Mouse (Mus musculus) adipocyte (in vitro differentiated cells): ENCODE data around the gene Klhl42.

Experiments used
- DNase-seq: peaks from one replicate; pipeline ENCODE4 v3.0.0-alpha.2; 2016; ENCODE audit warnings: low spot score

Klhl42 gene

DNA sequence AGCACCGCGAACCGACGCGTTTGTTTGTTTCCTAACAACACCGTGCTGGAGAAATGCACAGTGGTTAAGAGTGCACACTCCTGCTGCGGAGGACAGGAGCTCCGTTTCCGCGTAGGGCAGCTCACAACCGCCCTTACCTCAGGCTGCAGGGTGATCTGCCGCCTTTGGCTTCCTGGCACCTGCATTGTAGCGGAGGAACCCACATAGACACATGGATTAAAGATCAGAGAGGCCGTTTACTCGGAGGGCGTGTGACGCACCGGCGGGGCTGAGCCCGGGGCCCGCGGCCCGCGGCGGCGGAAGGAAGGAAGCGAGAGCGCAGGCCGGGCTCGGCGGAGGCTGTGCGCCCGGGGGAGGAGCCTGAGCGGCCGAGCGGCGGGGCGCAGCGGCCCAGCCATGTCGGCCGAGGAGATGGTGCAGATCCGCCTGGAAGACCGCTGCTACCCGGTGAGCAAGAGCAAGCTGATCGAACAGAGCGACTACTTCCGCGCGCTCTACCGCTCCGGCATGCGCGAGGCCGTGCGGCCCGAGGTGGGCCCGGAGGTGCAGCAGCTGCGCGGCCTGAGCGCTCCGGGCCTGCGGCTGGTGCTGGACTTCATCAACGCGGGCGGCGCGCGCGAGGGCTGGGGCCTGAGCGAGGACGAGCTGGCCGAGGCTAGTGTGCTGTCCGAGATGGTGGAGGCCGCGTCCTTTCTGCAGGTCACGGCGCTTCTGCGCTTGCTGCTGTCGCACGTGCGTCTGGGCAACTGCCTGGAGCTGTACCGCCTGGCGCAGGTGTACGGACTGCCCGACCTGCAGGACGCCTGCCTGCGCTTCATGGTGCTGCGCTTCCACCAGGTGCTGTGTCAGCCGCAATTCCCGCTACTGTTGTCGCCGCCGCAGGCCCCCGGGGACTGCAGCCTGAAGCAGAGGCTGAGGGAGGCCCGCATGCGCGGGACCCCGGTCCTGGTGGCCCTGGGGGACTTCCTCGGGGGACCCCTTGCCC is at the start of gene Klhl42:
Gene Klhl42 (plus strand): TSS at position 244 of the 985 bp plus-strand sequence.
- DNase-seq: peak; percentile 72

GRCm38 (mm10) chr6:147042291-147043290 is 48.6 kb upstream of the Klhl42 start, which contains the start of gene Mrps35:
Gene Mrps35, plus strand, starts transcription at chr6:147042764.
- DNase-seq: peak; percentile 96

DNA sequence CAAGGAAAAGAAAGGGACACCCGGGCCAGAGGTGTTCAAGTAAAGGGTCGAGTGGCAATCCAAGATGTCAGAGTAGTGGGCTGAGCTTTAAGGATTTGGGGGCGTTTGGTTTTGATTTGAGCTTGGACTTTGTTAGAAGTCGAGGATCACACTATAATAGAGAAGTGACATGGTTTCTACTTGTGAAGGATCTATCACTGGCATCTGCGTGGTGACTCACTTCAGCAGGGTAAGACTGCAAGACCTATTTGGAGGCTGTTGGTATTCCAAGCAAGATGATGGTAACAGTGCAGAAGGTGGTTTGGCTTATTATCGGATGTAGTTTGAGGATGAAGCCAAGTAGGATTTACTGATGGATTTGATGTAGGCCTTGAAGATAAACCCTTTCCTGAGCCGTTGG is 47.5 kb upstream of the Klhl42 start:
- no peak for DNase-seq

- no peak for DNase-seq
These were observed 41.9 kb upstream of the Klhl42 start for GRCm38 (mm10) chr6:147049239-147049805.

DNA sequence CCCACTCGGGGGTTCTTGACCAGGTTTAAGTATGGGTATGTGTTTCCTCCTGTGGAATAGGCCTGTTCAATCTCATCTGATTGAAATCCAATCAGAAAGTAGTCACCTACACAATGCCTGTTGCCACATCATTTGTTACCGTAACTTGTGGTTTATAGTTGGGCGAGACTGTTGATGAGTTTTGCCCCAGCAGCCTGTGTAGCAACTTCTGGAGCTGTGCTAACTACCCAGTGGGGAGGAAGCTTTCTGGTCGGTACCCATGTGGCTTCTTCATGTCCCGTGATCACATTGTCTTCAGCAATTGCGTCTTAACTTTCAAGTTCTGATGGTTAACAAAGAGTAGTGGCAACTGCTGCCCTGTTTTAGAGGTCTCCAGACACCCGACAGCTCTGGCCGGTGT is 39.5 kb upstream of the Klhl42 start:
- DNase-seq: no peak

- DNase-seq: no peak
These were observed 38.7 kb upstream of the Klhl42 start for GRCm38 (mm10) chr6:147052440-147052839.

DNA sequence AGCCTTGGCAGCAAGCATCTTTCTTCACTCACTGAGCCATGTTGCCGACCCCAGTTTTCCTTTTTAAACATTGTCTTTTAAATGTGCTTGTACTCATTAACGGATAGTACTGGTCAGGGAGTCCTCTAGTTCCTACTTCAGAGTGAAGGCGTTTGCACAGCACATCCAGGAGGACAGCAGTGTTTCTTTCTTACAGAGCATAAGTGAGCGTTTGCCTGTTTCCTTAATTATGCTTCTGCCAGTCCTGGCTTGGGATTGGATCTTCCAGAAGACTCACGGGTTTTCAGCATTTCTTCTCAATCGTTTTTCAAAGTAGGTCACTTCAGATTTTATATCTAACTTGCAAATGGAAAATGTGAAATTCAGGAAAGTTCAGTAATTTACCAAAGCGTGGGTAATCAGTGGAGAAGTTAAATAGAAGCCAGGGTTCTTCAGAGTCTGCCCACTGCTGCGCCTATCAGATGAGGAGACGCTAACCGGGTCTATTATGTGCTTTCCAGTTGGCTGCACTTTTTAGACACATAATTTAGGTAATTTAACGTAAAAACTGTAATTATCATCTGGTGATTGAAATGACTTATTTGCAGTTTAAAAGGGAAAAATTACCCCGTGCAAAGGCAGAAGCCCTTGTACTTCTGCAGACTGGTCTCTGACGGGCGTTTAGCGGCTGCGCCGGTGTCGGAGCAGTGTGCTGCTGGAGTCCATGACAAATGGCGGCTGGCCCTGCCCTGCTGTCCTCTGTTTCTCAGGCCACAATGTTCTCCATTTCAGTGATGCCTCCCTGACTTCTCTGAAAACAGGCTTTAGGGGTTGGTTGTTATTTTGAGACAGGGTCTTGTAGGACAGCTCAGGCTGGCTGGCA is 37.2 kb upstream of the Klhl42 start:
- DNase-seq: no peak

GRCm38 (mm10) chr6:147055374-147055977 is 35.7 kb upstream of the Klhl42 start:
- DNase-seq: no peak

GRCm38 (mm10) chr6:147059326-147059725 is 31.9 kb upstream of the Klhl42 start:
- DNase-seq: no peak

DNA sequence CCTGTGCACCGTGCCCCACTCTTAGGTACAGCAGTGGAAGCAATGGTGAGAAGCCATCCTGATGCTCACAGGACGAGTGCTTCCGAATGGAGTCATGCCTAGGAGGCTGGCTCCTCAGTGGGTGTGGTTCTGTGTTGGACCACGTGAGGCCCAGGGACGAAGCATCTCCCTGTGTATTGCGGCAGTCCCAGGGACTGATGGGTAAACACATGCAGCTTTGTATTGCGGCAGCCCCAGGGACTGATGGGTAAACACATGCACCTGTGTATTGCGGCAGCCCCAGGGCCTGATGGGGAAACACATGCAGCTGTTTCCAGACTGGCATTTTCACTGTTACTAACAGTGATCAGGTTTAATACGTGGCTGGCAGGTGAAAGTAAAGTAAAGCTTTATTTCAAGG is 29.5 kb upstream of the Klhl42 start:
- no peak for DNase-seq

DNA sequence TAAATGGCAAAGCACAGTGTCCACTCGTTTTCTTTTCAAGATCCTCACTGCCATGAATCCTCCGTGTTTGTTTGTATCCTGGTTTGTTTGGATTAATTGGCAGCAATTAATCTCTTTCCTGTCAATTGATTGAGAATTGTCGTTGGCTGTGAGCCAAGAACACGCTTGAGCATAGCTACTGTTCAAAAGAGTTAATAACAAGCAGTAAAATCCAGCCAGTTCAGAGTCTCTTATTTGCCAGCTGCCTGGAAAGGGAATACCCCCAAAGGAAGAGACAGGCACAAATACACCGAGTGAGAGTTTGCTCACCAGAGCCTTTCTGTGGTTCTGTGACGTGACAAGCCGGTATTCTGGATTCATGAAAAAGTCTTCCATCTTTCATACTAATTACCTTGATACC is 29.1 kb upstream of the Klhl42 start:
- DNase-seq: no peak

DNA sequence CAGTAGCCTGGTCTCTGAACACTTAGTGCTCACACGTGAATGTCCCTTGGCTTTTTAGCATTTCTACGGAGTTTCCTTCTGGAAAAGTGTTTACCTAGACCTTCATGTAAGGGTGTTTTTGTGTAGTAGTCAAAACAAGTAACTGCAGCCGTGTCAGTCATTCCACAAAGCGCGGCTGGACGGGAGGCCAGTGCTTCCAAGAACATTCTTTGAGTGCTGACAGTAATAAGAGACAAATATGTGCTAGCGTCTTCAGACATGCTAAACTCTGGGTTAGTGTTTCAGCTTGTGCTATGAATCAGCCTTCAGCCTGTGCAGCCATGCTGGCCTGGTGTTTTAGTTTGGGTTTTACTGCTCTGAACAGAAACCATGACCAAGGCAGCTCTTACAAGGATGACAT is 28.5 kb upstream of the Klhl42 start:
- DNase-seq: no peak

DNA sequence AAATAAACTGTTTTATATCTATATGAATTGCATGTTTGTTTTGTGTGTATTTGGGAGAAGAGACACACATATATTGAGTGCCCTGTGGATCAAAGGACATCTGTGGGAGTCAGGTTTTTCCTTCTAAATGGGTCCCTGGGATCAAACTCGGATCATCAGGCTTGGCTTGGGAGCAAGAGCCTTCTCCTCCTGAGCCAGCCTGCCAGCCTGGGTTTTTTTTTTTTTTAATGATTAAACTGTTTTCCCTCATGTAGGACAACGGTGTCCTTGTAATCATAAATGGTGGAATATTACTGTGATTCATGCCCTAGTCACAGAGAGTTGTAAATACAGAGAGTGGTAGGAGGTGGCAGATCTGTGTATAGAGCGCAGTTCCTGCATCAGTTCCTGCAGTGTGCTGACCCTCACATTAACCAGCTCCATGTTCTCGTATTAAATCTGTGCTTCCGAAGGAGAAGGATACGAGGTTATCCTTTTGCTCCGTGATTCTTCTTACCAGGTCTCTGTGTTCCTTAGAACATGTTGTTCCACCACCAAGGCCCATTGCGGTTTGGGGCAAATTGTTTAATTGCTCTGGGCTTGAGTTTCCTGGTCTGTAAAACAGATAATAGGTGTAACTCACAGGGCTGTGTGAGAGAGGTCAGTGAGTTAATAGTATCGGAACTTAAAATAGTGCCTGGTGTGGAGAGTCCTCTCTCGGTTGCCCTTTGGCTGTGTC is 26.8 kb upstream of the Klhl42 start:
- peak; percentile 23 for DNase-seq

DNA sequence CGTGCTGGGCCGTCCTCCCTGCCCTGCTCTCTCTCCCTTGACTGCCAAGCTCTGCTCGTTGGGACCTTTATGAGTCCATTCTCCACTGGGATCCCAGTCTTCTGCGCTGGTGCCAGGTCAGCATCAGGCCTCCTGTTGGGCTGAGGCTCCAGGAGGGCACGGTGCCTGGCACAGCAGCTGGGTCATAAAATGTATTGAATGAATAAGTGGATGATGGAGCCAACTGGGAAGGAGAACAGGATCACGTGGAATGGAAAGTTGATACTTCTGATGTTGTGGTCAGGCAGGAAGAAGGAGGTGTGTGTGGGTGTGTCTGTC is 26.3 kb upstream of the Klhl42 start:
- peak; percentile 84 for DNase-seq

- no peak for DNase-seq
These were observed 15.3 kb upstream of the Klhl42 start for GRCm38 (mm10) chr6:147075808-147076387.

- DNase-seq: no peak
These were observed 14.3 kb upstream of the Klhl42 start for GRCm38 (mm10) chr6:147076878-147077277.

- no peak for DNase-seq
These were observed 11.3 kb upstream of the Klhl42 start for GRCm38 (mm10) chr6:147079919-147080318.

DNA sequence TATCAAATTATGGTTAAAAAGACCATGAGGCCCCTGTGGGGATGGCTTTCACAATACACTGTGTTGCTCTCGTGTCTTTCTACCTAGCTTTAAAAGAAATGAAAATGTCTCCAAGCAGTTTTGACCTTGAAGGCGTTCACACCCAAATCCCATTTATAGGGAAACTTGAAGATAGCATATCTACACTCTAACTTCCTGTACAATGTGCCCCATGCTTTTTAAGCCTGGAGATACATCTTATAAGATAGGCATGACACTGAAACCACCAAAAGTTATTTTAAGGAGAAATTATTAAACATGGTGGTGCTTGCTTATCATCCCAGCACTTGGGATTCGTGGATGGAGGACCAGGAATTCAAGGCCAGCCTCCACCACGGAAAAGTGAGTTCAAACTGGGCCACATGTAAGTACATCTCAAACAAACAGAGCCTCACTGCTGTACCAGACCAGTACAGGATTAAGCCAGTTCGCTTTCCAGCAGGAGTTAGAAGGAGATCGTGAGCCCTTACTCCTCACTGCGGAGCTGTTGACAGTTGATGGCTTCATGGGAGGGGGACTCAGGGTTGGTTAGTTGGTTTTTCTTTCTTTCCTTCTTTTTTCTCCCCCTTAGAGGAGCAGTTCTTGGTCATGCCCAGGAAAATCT is 5.7 kb upstream of the Klhl42 start:
- DNase-seq: no peak

DNA sequence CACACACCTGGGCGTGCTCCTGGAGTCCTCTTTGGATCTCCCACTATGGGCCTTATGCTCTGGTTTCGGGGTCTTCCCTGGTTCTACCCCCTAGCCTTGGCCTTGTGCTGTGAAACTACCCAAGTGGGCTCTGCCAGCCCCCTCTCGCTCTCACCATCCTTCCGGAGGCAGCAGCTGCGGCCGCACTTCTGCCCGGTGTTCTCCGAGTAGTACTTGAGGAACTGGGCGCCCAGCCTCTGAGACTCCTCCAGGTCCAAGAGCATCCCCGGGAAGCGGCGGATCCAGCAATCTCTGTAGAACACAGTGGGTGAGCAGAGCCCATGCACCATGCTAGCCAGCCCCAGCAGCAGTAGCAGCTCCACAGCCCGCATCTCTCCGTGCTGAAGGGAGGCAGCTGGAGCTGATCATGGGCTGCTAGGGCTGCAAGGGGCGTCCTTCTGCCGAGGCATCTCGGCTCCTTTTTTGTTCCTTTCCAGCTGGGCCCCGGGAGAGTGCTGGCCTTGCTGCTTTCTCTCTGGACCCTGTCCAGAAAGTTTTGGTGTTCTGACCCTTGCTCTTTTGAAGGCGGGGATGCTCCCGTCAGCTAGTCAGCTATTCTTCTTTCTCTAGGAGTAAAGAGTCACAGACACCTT is 4.5 kb upstream of the Klhl42 start, which contains the start of gene Mansc4:
Gene Mansc4 (minus strand): TSS at position 439 of the 632 bp plus-strand sequence.
- DNase-seq: peak; percentile 62
